Mouse (Mus musculus) spleen, adult 2 months (tissue): Measurements from ENCODE around the gene Rnf144a. TPM values are rescaled to one million over a fixed set of nuclear protein-coding genes. Genes with fewer than 3 reads are reported as not detected.
"Not testable (repeated sequence)": the region's sequence is repeated elsewhere in the genome, so short reads cannot be mapped to it uniquely, and the experiment has no call there.

Experiments used
- DNase-seq, 2 experiments: peaks; one replicate each; pipeline versions ENCODE4 v3.0.0 to v3.0.0-alpha.2; 2012 to 2021; ENCODE audit warnings: low spot score in 2 of 2, low read depth in 1 of 2
- H3K27ac ChIP-seq: fragments of 200-500 bp; 2 replicates; pipeline ENCODE4 v1.5.1; 2012; ENCODE audit warnings: low read length, inconsistent platforms; ENCODE audit not compliant: insufficient read depth
- H3K27me3 ChIP-seq: fragments of 200-500 bp; 2 replicates; pipeline ENCODE4 v1.6.1; 2012; ENCODE audit warnings: mild to moderate bottlenecking, moderate library complexity, low read length, inconsistent platforms; ENCODE audit not compliant: control insufficient read depth, insufficient read depth
- H3K36me3 ChIP-seq: fragments of 200-500 bp; 2 replicates; pipeline ENCODE4 v1.6.1; 2012; ENCODE audit warnings: mild to moderate bottlenecking, low read length, inconsistent platforms; ENCODE audit not compliant: control insufficient read depth, insufficient read depth
- H3K4me1 ChIP-seq: fragments of 200-500 bp; 2 replicates; pipeline ENCODE4 v1.6.1; 2011; ENCODE audit warnings: inconsistent platforms; ENCODE audit not compliant: control insufficient read depth, insufficient read depth, insufficient read length
- H3K4me3 ChIP-seq: fragments of 200-500 bp; 2 replicates; pipeline ENCODE4 v1.5.1; 2011; ENCODE audit warnings: mild to moderate bottlenecking, inconsistent platforms; ENCODE audit not compliant: insufficient read depth, insufficient read length; ENCODE audit errors: extremely low read depth
- CTCF ChIP-seq: fragments of 200-500 bp; IDR thresholded peaks from 2 replicates; pipeline ENCODE4 v1.5.1; 2011; ENCODE audit warnings: mild to moderate bottlenecking, inconsistent platforms; ENCODE audit not compliant: insufficient read depth, insufficient read length, insufficient replicate concordance; ENCODE audit errors: extremely low read depth
- POLR2A ChIP-seq: fragments of 200-500 bp; IDR thresholded peaks from 2 replicates; pipeline ENCODE4 v1.6.1; 2011; ENCODE audit warnings: low read depth, low read length, inconsistent platforms
- WGBS: fragments of 180-500 bp; shearing (Covaris S2); methylation state at CpG from one replicate; pipeline ENCODE4 v1.1.7; 2018; 5-methylcytosine and 5-hydroxymethylcytosine counted together
- polyA plus RNA-seq: library from polyadenylated mRNA; depleted of rRNA; stranded (reverse); fragments of >200 nt; gene quantifications from 2 replicates; pipeline ENCODE4 v1.2.3, GENCODE M21; 2012

The Rnf144a gene
- polyA plus RNA-seq, 1 experiment, result 17.7 TPM

DNA sequence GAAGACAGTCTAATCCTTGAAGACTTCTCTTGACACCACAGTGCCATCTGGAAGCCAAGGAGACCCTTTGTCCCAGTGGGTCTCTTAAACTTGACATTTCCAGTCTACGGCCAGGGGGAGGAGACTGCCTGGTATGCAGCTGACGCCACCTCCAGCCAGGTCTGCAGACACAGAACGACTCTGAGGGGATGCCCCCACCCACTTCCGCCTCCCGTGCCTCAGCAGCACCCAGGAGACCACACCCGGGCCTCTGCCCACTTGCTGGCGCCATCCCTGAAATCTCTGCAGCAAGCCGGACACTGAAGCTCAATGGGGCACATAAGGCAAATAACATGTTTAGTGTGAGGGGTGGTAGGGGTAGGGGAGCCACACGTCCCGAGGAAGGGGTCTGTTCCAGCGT lies 104.8 kb downstream of the Rnf144a start:
- H3K36me3 ChIP-seq, result peaks cover 7% of the 10 kb centered on the region
- no peaks in the 10 kb centered on the region for H3K27me3 ChIP-seq
- no peak for DNase-seq
- H3K27ac ChIP-seq, result no peak overlapping the region
- no peaks in the 10 kb centered on the region for H3K4me1 ChIP-seq
- no peak overlapping the region for H3K4me3 ChIP-seq
- 86% methylated on average over 11 of the region's 11 CpGs for WGBS
- TF ChIP-seq CTCF (no peak), POLR2A (no peak)

DNA sequence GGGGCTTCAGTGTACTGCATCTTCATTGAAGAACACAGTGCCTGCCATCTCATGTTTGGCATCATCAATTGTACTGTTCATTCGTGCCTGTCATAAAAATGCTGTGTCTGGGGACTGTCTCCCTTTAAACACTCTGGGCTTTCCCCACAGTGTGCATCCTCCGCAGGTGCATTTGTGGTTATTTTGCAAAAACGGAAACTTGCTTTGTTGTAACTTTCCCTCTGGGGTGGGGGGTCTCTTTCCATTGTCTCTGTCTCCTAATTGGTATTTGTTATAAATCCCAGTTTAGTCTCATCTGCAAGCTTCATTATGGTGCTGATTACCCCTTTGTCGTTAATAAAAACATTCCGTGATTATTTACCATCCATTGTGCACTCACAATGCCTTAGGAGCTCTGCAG lies 112.2 kb downstream of the Rnf144a start:
- no peaks in the 10 kb centered on the region for H3K36me3 ChIP-seq
- no peak for DNase-seq
- H3K4me1 ChIP-seq, result no peaks in the 10 kb centered on the region
- H3K4me3 ChIP-seq, result no peak overlapping the region
- TF ChIP-seq CTCF (no peak), POLR2A (no peak)
- H3K27ac ChIP-seq, result no peak overlapping the region
- H3K27me3 ChIP-seq, result no peaks in the 10 kb centered on the region
- WGBS, result 59% methylated on average over 5 of the region's 5 CpGs

DNA sequence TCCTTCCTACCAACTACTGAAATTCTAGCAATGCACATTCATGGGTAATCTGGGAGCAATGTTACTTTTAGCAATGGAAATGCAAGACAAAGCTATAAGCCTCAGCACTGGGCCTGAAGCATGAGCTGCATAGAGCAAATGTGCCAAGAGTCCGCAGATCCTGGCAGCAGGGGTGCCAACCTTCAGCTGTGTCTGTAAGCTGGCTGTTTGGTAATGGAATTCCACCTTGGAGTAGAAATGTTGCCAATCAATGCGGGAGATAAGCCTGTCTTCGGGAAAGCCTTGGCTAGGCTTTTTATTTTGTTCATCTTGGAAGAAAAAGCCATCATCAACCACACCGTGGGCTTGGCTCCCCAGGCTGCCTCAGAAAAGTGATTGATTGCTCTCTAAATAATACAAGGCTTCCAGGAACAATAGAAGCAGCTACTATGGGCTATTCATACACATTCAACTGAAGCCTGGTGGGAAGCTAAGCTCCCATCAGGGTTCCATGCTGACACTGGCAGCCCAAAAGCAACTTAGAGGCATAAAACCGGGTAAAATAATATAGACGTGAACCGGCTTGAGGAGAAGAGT lies 115.5 kb downstream of the Rnf144a start:
- Histone ChIP-seq H3K36me3 (no peaks in the 10 kb centered on the region), H3K4me3 (no peak overlapping the region), H3K27me3 (no peaks in the 10 kb centered on the region), H3K27ac (no peak overlapping the region), H3K4me1 (no peaks in the 10 kb centered on the region)
- WGBS, result 77% methylated on average over 7 of the region's 7 CpGs
- no peak for DNase-seq
- TF ChIP-seq POLR2A, result no peak
- no peak for TF ChIP-seq CTCF

DNA sequence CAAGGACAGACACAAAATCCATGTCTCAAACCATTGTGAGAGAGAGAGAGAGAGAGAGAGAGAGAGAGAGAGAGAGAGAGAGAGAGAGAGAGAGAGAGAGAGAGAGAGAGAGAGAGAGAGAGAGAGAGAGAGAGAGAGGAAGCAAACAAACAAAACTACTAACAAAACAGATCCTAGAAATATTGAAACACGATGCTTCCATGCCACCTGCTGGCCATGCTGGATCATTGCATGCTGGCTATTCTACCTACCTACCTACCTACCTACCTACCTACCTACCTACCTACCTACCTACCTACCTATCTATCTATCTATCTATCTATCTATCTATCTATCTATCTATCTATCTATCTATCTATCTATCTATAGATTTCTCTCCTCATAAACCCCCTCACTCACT lies 119.1 kb downstream of the Rnf144a start:
- H3K27ac ChIP-seq, H3K27me3 ChIP-seq, H3K4me1 ChIP-seq, H3K4me3 ChIP-seq, H3K36me3 ChIP-seq: not testable (repeated sequence)
- DNase-seq, result peak in 1 of 2 experiments; percentile 25
- 0% methylated on average over 1 of the region's 1 CpGs for WGBS
- TF ChIP-seq CTCF, result peak; percentile 23; the same call in 1 of the 2 replicates

DNA sequence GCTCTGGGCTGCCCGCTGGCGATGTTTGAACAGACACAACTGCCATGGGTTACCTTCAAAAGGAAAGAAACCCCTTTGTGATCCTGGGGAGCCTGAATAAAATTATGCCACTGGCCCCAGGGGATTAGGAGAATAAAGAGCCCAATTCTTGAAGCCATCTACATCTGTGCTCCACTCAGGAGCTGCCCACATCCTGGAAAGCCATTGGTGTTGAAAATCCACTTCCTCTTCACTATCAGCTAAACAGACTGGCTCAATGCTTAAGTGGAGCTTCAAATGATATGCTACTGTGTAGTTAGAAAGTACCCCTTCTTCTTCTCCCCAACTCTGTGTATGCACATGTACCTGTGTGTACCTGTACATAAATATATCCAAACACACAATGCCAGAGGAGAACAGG lies 125.9 kb downstream of the Rnf144a start:
- DNase-seq, result no peak
- TF ChIP-seq CTCF, result no peak
- no peak for TF ChIP-seq POLR2A
- no peaks in the 10 kb centered on the region for H3K4me1 ChIP-seq

DNA sequence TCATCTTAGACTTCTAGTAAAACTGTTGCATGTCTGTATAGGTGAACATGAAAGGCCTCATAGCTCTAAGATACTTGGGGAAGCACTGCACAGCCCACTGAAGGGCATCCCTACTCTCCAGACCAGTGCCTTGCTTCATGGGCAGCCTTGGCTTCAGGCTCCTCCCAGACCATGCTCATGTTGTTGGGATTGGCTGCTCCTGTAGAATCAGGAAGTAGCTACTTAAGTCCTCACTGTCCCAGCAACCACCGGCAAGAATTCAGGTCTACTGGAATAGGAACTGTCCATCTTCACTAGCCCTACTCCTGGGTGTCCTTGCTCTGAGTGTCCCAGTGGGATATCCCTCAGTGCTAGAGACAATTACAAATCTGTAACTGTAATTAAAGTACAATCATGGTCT lies 126.7 kb downstream of the Rnf144a start:
- Histone ChIP-seq H3K27ac (no peak overlapping the region), H3K4me1 (no peaks in the 10 kb centered on the region), H3K36me3 (no peaks in the 10 kb centered on the region), H3K27me3 (no peaks in the 10 kb centered on the region), H3K4me3 (no peak overlapping the region)
- TF ChIP-seq CTCF (no peak), POLR2A (no peak)
- 42% methylated on average over 1 of the region's 1 CpGs for WGBS
- DNase-seq, result no peak

More for the DNA sequence above, 125.9 kb downstream of the Rnf144a start:
- Histone ChIP-seq H3K4me3 (no peak overlapping the region), H3K27me3 (no peaks in the 10 kb centered on the region), H3K27ac (no peak overlapping the region), H3K36me3 (no peaks in the 10 kb centered on the region)
- WGBS, result 46% methylated on average over 2 of the region's 2 CpGs

DNA sequence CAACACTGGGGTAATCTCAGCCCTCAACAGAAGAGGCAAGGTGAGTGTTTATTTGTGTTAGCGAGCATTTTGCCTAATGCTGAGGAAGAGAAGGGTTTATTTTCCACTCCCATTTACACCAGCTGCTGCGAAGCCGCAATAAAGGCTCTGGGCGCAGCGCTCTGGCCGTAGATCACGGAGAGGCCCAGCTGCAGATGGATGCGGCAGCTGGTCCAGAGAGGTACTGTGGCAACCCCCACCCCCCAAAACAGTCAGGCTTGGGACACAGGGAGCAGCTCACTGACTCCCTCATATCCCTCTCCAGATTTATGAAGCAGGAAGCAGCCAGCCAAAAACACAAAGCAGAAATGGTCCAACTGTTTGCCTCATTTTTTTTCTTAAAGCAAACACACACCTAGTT lies 129.1 kb downstream of the Rnf144a start:
- no peak overlapping the region for H3K27ac ChIP-seq

More for the DNA sequence above, 129.1 kb downstream of the Rnf144a start:
- Histone ChIP-seq H3K36me3 (no peaks in the 10 kb centered on the region), H3K27me3 (no peaks in the 10 kb centered on the region), H3K4me3 (no peak overlapping the region), H3K4me1 (no peaks in the 10 kb centered on the region)
- DNase-seq, result no peak
- no peak for TF ChIP-seq CTCF
- no peak for TF ChIP-seq POLR2A
- 91% methylated on average over 8 of the region's 8 CpGs for WGBS
